Mouse (Mus musculus) forebrain, embryonic 10.5 days (tissue): ENCODE data around the gene Twf2. TPM values are rescaled to one million over a fixed set of nuclear protein-coding genes. Genes with fewer than 3 reads are reported as not detected.

ENCODE experiments used
- DNase-seq: peaks from one replicate; pipeline ENCODE4 v3.0.0-alpha.2; 2017; ENCODE audit warnings: low spot score; ENCODE audit errors: extremely low spot score
- H3K27ac ChIP-seq: fragments of 300-500 bp; sonication (generic); 2 replicates; pipeline ENCODE4 v1.5.1; 2016; ENCODE audit warnings: mild to moderate bottlenecking
- H3K27me3 ChIP-seq: fragments of 300-500 bp; sonication (generic); 2 replicates; pipeline ENCODE4 v1.6.1; 2016; ENCODE audit warnings: mild to moderate bottlenecking; ENCODE audit not compliant: poor library complexity, severe bottlenecking
- H3K36me3 ChIP-seq: fragments of 300-500 bp; sonication (generic); replicated peaks from 2 replicates; pipeline ENCODE4 v1.6.1; 2016; ENCODE audit warnings: mild to moderate bottlenecking, moderate library complexity
- H3K4me1 ChIP-seq: fragments of 300-500 bp; sonication (generic); 2 replicates; pipeline ENCODE4 v1.6.1; 2016
- H3K4me3 ChIP-seq: fragments of 300-500 bp; sonication (generic); 2 replicates; pipeline ENCODE4 v1.5.1; 2016; ENCODE audit warnings: mild to moderate bottlenecking, moderate library complexity
- H3K9me3 ChIP-seq: fragments of 300-500 bp; sonication (generic); 2 replicates; pipeline ENCODE4 v1.6.1; 2016; ENCODE audit warnings: mild to moderate bottlenecking, moderate library complexity
- WGBS: fragments of 180-500 bp; shearing (Covaris S2); methylation state at CpG from one replicate; pipeline ENCODE4 v1.1.7; 2016; 5-methylcytosine and 5-hydroxymethylcytosine counted together
- polyA plus RNA-seq: library from polyadenylated mRNA; unstranded; fragments of >200 nt; fragmentation: Nextera tagmentation; extraction: Ambion mirVana; gene quantifications from 2 replicates; pipeline ENCODE4 v1.2.1, GENCODE M21; 2016

Twf2 gene
- polyA plus RNA-seq, 1 experiment from 2014 or later: 71.8 TPM

DNA sequence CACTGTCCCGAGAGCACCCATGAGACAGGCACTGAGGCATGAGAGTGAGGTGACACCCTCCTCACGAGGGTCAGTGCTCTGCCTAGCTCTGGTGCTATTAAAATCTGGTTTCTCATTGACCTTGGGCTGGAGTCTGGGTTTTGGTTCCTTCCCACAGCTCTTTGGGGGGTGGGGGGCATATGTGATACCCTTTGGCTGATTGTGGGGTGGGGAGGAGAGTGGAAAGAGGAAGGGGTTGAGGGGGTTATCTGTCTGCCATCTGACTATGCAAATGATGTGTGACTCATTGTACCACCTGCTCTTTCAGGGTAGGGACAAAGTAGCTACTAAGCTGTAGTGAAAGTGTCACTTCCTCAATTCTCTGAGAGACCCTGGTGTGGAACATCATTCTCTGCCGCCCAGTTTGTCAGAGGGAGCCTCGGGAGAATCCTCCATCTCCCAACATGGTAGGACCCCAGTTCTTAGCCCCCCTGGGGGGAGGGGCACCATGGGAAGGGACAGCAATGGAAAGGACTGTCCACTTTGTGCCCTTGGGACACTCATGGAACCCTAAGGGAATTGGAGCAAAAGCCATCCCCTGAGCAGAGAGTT, 19.4 kb downstream of the Twf2 start, which contains the start of gene Tlr9:
Gene Tlr9 (plus strand): TSS at position 338 of the 591 bp plus-strand sequence.
- WGBS: 76% methylated on average over 4 of the region's 4 CpGs
- Histone ChIP-seq H3K4me3 (no peak within 1 kb of the TSS), H3K27me3 (peaks cover 43% of the 10 kb centered on the region), H3K36me3 (no peaks in the 10 kb centered on the region), H3K4me1 (peaks cover 16% of the 10 kb centered on the region), H3K27ac (no peak within 1 kb of the TSS), H3K9me3 (no peaks in the 10 kb centered on the region)
- no peak for DNase-seq

DNA sequence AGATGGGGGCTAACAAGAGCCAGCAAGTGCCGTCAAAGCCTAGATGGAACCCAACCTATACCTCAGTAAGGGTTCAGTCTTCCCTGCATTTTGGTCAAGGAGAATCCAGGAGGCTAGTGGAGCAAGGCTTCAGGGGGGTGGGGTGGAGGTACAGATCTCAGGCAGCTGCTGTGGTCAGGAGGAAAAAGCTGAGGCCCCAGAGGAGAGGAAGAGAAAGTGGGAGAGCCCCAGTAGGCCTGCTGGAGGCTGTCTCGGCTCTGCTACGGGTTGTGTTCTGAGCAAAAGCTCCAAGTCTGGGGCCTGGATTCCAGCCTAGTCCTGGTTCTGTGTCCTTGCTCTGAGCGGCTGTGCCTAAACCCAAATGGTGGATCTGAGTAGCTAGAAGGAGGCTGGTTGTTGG, 20.1 kb downstream of the Twf2 start:
- no peaks in the 10 kb centered on the region for H3K36me3 ChIP-seq
- H3K4me1 ChIP-seq: peaks cover 18% of the 10 kb centered on the region
- no peak overlapping the region for H3K4me3 ChIP-seq
- DNase-seq: no peak
- peaks cover 43% of the 10 kb centered on the region for H3K27me3 ChIP-seq
- no peaks in the 10 kb centered on the region for H3K9me3 ChIP-seq
- WGBS: 87% methylated on average over 4 of the region's 4 CpGs
- no peak overlapping the region for H3K27ac ChIP-seq

DNA sequence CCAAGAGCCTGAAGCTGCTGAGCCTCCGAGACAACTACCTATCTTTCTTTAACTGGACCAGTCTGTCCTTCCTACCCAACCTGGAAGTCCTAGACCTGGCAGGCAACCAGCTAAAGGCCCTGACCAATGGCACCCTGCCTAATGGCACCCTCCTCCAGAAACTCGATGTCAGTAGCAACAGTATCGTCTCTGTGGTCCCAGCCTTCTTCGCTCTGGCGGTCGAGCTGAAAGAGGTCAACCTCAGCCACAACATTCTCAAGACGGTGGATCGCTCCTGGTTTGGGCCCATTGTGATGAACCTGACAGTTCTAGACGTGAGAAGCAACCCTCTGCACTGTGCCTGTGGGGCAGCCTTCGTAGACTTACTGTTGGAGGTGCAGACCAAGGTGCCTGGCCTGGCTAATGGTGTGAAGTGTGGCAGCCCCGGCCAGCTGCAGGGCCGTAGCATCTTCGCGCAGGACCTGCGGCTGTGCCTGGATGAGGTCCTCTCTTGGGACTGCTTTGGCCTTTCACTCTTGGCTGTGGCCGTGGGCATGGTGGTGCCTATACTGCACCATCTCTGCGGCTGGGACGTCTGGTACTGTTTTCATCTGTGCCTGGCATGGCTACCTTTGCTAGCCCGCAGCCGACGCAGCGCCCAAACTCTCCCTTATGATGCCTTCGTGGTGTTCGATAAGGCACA, 22.7 kb downstream of the Twf2 start:
- H3K4me1 ChIP-seq: peaks cover 20% of the 10 kb centered on the region
- H3K4me3 ChIP-seq: peak overlapping the region; percentile 53
- peaks cover 43% of the 10 kb centered on the region for H3K27me3 ChIP-seq
- DNase-seq: no peak
- H3K36me3 ChIP-seq: no peaks in the 10 kb centered on the region
- WGBS: 71% methylated on average over 24 of the region's 24 CpGs
- H3K9me3 ChIP-seq: no peaks in the 10 kb centered on the region
- peak overlapping the region; percentile 75; the same call in 1 of the 2 replicates for H3K27ac ChIP-seq

DNA sequence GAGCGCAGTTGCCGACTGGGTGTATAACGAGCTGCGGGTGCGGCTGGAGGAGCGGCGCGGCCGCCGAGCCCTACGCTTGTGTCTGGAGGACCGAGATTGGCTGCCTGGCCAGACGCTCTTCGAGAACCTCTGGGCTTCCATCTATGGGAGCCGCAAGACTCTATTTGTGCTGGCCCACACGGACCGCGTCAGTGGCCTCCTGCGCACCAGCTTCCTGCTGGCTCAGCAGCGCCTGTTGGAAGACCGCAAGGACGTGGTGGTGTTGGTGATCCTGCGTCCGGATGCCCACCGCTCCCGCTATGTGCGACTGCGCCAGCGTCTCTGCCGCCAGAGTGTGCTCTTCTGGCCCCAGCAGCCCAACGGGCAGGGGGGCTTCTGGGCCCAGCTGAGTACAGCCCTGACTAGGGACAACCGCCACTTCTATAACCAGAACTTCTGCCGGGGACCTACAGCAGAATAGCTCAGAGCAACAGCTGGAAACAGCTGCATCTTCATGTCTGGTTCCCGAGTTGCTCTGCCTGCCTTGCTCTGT, 23.3 kb downstream of the Twf2 start:
- no peaks in the 10 kb centered on the region for H3K36me3 ChIP-seq
- DNase-seq: peak; percentile 47
- WGBS: 10% methylated on average over 34 of the region's 34 CpGs
- H3K9me3 ChIP-seq: no peaks in the 10 kb centered on the region
- peak overlapping the region; percentile 75 for H3K27ac ChIP-seq
- H3K27me3 ChIP-seq: peaks cover 43% of the 10 kb centered on the region
- H3K4me1 ChIP-seq: peaks cover 23% of the 10 kb centered on the region
- H3K4me3 ChIP-seq: peak overlapping the region; percentile 53

DNA sequence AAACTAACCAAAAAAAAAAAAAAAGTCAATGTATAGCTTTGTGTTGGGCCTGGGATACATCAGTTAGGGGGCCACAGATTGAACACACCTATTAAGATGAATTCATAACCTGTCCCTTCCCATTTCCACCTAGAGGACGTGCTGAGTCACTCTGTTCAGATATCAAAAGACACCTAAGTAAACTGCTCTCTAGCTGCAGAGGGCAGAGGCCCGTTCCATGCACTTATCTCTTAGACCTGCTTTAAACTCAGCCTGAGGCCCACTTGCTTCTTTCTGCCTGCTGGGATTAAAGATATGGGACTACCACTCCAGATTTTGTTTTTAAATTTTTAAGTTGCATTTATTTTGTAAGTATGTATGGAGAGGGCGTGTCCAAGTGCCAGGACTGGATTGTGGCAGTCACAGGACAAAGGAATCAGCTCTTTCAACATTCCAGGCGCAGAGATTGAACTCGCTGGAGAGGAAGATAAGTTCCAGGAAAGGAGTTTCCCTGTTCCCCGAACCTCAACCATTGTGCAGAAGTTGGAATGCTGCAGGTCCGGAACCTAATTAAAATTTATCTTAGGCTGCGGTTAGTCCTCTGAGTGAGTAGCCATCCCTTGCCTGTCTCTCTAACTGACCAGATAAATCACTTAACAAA, 25.0 kb downstream of the Twf2 start:
- Histone ChIP-seq H3K9me3 (no peaks in the 10 kb centered on the region), H3K4me3 (no peak overlapping the region), H3K27me3 (peaks cover 43% of the 10 kb centered on the region), H3K36me3 (peaks cover 7% of the 10 kb centered on the region), H3K27ac (no peak overlapping the region), H3K4me1 (peaks cover 23% of the 10 kb centered on the region)
- 72% methylated on average over 8 of the region's 8 CpGs for WGBS
- DNase-seq: no peak

DNA sequence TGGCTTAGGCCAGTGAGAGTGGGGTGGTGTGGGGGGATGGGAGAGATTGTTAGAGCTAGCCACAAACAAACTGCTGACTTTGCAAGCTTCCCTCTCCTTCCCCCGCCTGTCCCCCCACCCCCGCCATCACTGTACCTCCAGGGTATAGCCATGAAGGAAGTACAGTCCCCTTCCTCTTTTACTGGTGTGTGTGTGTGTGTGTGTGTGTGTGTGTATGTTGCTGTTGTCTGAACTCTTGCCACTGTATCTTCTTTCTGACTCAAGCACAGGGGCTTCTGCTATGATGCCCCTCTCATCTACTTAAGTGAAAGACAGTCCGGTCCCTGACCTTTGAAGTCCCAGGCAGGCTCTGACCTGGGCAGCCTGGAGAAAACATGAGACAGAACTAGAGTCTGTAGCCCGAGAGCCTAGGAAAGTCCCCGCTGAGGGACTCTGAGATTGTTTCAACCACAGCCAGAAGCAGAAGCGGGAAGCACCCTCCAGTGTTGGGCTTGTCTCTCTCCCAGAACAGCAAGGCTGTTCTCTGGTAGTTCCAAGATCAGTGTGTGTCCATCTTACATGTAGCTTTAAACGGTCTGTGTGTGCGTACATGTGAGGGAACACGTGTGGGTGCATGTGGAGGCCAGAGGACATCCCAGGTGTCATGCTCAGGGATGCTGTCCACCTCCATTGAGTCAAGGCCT, 27.3 kb downstream of the Twf2 start:
- Histone ChIP-seq H3K36me3 (peaks cover 30% of the 10 kb centered on the region), H3K27me3 (peaks cover 22% of the 10 kb centered on the region), H3K9me3 (no peaks in the 10 kb centered on the region), H3K4me3 (no peak overlapping the region), H3K4me1 (peaks cover 23% of the 10 kb centered on the region), H3K27ac (no peak overlapping the region)
- 85% methylated on average over 9 of the region's 9 CpGs for WGBS
- DNase-seq: no peak

DNA sequence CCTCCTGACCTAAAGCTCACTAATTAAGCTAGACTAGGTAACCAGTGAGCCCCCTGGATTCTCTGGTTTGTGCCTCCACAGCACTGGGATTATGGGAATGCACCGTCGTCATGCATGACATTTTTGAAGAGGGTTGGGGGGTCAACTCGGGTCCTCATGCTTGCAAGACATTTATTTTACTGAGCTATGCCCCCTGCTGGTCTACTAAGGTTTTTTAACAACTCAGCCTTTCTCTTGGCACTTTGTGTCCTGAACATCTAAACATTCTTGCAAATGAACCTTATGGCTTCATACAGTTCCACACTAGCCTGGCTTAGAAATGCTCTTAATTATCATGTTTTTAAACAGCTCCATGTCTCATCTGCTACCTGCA, 27.8 kb downstream of the Twf2 start:
- Histone ChIP-seq H3K9me3 (no peaks in the 10 kb centered on the region), H3K4me1 (peaks cover 21% of the 10 kb centered on the region), H3K36me3 (peaks cover 35% of the 10 kb centered on the region), H3K27me3 (peaks cover 16% of the 10 kb centered on the region), H3K27ac (no peak overlapping the region), H3K4me3 (no peak overlapping the region)
- no peak for DNase-seq
- WGBS: 71% methylated on average over 3 of the region's 3 CpGs

DNA sequence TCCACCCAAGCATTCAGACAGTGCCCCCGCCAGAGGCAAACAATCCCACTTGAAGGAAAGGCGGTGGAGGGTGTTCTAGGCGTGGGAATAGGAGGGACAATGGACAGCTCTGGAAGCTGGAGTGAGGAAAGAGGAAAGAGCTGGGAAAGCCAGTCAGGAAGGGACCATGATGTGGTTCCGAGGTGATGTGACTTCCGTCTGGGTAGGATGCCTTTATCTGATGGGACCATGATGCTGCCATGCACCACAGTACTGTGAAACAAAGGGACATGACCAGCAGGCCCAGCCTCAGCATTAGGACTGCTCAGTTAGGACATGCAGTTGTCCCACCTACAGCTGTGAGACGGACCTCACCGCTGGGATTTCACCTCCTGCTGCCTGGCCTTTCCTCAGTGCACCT, 28.3 kb downstream of the Twf2 start:
- 83% methylated on average over 7 of the region's 7 CpGs for WGBS
- H3K4me3 ChIP-seq: no peak overlapping the region
- H3K27me3 ChIP-seq: peaks cover 11% of the 10 kb centered on the region
- H3K36me3 ChIP-seq: peaks cover 40% of the 10 kb centered on the region
- no peak for DNase-seq
- H3K4me1 ChIP-seq: peaks cover 16% of the 10 kb centered on the region
- H3K9me3 ChIP-seq: no peaks in the 10 kb centered on the region
- no peak overlapping the region for H3K27ac ChIP-seq

DNA sequence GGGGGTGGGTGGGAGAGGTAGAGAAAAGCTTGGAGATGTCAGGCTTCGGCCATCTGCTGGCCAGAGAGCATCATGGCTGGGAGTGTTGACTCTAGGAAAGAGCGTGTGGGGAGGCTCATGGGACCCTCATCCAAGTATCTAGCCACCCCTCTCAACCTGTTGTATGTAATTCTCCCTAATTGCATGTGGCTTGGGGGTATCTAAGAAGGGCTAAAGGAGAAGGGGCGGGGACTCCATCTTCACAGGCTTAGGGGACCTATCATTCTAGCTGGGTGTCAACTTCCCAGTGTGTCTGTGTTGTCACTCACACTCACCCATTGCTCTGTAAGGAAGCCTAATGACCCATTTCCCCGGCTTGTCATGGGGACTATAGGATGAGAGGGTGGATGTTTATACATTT, 28.9 kb downstream of the Twf2 start:
- Histone ChIP-seq H3K27ac (no peak overlapping the region), H3K27me3 (peaks cover 6% of the 10 kb centered on the region), H3K9me3 (no peaks in the 10 kb centered on the region), H3K4me3 (no peak overlapping the region), H3K4me1 (peaks cover 10% of the 10 kb centered on the region), H3K36me3 (peaks cover 46% of the 10 kb centered on the region)
- no peak for DNase-seq
- 83% methylated on average over 4 of the region's 4 CpGs for WGBS

DNA sequence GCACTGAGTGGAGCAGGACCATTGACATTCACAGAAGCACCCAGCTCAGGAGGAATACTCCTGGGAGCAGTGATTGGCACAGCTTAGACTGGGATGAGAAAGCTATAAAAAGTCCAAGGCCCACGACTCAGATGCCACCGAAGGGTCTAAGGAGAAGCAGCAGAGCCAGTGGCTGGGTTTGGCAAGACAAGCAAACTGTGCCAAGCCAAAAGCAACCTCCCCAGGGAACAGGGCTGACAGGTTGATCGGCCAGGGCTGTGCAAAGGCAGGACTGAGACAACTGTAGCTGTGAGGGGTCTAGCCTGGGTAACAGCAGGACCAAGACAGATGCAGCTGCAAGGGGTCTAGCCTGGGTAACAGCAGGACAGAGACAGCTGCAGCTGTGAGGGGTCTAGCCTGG, 30.0 kb downstream of the Twf2 start:
- H3K36me3 ChIP-seq: peaks cover 57% of the 10 kb centered on the region
- no peak overlapping the region for H3K4me3 ChIP-seq
- no peak for DNase-seq
- H3K9me3 ChIP-seq: no peaks in the 10 kb centered on the region
- 0 out of 2 replicates have a peak, but pooled peaks cover 5% of the 10 kb centered on the region for H3K4me1 ChIP-seq
- H3K27me3 ChIP-seq: no peaks in the 10 kb centered on the region
- 92% methylated on average over 3 of the region's 3 CpGs for WGBS
- no peak overlapping the region for H3K27ac ChIP-seq

DNA sequence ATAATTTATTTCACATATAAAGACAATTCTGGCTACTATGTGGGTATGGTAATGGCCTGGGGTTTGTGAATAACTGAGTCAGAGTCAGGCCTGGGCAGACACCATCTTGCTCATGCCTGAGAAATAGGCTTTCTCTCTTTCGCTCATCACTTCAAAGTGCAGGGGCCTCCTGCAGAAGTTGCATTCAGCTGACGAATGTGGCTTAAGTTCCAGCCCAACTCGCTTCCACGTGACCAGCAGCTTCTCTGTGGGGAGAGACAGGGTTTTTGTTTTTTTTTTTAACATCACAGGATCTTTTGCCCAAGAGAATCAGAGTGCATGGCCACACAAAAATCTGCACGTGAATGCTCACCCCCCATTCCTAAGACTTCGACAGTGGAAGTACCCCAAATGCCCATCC, 31.0 kb downstream of the Twf2 start:
- WGBS: 86% methylated on average over 6 of the region's 6 CpGs
- no peaks in the 10 kb centered on the region for H3K9me3 ChIP-seq
- H3K27me3 ChIP-seq: no peaks in the 10 kb centered on the region
- H3K4me1 ChIP-seq: 0 out of 2 replicates have a peak, but pooled peaks cover 2% of the 10 kb centered on the region
- DNase-seq: no peak
- peaks cover 67% of the 10 kb centered on the region for H3K36me3 ChIP-seq
- H3K4me3 ChIP-seq: no peak overlapping the region
- H3K27ac ChIP-seq: no peak overlapping the region

DNA sequence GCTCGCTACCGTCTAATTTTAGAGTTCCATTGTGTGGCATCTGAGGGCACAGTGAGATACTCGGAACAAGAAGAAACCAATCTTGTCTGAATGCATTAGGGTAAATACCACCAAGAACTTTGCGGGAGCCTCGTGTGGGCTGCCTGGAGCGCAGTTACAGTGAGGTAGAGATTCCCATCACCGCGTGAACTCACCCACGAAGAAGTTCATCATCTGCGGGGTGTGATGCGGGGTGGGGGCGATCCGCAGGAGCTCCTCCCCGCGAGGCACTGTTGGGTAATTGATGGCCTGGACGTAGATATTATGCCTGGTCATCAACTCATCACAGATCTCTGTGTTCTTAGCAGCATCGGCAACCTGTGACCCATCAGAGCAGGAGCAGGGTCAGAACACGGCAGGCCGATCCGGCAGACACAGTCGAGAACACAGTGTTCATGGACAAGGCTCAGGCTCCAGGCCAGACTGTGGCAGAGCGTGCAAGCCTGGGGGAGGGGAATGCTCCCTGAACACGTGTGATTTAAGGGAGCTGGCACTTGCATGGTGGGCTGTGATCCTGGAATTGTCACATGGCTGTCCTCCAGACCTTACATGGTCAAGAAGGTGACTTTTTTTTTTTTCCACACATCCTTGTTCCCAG, 32.4 kb downstream of the Twf2 start:
- Histone ChIP-seq H3K27me3 (no peaks in the 10 kb centered on the region), H3K4me1 (0 out of 2 replicates have a peak, but pooled peaks cover 2% of the 10 kb centered on the region), H3K36me3 (peaks cover 81% of the 10 kb centered on the region), H3K9me3 (no peaks in the 10 kb centered on the region), H3K4me3 (no peak overlapping the region), H3K27ac (no peak overlapping the region)
- WGBS: 94% methylated on average over 23 of the region's 23 CpGs
- DNase-seq: no peak
